Mouse (Mus musculus): ENCODE data around the gene Dcaf8.

DNA sequence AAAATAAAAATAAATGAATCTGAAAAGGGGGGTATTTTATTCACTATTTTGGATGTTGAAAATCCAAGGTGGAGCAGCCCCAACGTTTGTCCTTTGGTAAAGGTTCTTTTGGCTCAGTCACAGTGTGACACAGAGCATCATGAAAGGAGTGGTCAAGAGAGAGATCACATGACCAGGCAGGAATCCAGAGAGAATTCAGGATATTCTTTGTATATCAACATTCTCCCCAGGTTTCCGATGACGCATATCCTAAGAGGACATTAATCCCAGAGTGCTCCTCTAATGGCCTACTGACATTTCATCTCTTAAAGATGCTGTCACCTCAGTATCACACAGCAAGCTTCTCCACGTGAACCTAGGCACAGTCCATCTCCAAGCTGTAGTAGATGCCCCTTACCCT lies 44.3 kb upstream of the Dcaf8 start:
- TF ChIP-seq CTCF (IDR thresholded peaks at IDR 0.05; ENCODE audit: extremely low read depth, insufficient read depth, insufficient read length, insufficient replicate concordance) (no peak), POLR2A (IDR thresholded peaks at IDR 0.05; ENCODE audit: low read depth, low read length) (no peak)
